Mouse (Mus musculus): ENCODE results near the gene Coa3.
"Not testable (repeated sequence)": the region's sequence is repeated elsewhere in the genome, so short reads cannot be mapped to it uniquely, and the experiment has no call there.

Coa3 gene

DNA sequence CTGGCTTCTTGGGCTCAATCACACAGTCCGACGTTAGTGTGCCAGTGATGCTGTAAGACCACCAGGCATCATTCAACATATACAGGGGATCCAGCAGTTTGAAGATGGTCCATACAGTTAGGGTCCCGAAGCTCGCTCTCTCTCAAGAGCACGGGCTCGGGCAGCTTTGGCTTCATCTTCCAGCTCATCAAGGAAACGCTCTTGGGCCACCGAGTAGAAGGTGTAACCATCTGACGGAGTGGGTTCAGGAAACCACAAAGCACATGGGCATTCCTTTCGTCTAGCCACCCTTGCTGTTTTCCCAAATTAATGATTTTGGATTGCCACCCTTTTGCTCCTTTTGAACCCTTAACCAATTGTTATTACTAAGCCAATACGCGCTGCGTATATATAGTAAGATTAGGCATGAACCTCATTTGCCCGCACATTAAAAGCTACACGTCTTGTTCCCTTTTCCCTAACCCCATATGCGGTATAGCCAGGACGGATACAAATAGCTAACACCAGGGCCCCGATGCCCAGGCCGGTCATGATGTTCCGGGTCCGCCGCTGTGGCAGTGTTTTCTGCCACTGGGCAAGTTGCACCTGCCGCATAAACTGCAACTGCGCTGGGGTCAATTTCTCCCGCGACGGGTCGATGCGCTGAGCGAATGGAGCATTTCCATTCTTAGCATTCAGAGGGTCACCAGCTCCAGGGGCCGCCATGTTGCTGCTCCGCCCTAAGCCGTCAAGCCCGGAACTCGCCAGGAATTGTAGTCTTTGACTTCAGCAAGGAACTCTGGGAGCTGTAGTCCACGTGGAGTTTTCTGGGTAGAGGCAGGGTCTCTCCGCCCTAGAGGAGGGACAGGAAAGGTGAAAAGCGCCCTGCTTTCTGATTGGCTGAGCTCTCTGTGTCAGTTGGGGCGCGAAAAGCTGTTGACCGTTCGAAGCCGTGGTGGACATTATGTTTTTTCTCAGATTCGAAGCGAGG lies at the start of gene Coa3, which contains the start of gene Cntd1:
TSS of gene Coa3 (minus strand) at position 892 of the 970 bp plus-strand sequence.
TSS of gene Cntd1 (plus strand) at position 790 of the 970 bp plus-strand sequence.
- DNase-seq (ENCODE audit: low spot score): peak; percentile 70

GRCm38 (mm10) chr11:101327311-101327710 lies 48.4 kb upstream of the Coa3 start:
- DNase-seq (ENCODE audit: low spot score): no peak

DNA sequence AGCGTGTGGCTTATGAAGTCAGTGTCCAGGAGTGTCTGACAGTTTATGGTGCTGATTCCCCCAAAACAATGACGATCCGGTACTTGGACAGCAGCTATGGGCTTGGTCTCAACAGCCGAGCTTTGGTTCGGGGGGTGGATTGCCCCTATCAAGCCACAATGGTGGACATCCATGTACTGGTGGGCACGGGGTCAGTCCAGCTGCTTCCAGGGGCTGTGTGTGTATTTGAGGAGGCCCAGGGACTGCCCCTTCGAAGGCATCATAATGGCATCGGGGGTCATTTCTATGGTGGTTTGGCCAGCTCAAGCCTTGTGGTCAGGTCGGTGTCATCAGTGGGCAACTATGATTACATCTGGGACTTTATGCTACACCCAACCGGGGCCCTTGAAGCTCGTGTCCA lies 47.2 kb upstream of the Coa3 start:
- DNase-seq (ENCODE audit: low spot score): no peak

DNA sequence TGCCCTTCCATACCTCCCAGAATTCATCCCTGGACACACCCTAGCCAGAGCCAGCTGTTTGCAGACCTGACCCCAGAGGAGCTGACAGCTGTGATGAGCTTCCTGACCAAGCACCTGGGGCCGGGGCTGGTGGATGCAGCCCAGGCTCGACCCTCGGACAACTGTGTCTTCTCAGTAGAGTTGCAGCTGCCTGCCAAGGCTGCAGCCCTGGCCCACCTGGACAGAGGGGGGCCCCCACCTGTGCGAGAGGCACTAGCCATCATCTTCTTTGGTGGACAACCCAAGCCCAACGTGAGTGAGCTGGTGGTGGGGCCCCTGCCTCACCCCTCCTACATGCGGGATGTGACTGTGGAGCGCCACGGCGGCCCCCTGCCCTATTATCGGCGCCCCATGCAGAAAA lies 46.3 kb upstream of the Coa3 start:
- DNase-seq (ENCODE audit: low spot score): not testable (repeated sequence)

DNA sequence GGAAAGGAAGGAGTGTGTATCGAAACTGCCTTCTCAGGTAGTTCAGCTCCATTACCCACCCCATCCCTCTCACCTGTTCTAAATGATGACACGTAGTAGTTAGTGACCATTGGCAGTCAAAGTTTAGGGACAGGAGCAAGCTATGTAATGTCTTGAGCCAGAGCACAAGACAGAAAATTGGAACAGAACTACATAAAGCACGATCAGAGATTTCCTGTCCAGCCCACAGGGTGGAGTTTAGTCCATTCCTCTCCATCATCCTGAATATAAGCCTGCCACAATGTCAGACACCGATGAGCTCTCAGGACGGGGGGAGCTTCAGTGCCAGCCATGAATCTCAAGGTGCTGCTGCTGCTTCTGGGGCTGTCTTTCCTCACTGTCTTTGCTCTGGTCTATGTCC lies 45.8 kb upstream of the Coa3 start, which contains the start of gene Aoc2:
TSS of gene Aoc2 (plus strand) at position 301 of the 400 bp plus-strand sequence.
- no peak for DNase-seq (ENCODE audit: low spot score)

GRCm38 (mm10) chr11:101323609-101324008 lies 44.7 kb upstream of the Coa3 start:
- peak; percentile 55 for DNase-seq (ENCODE audit: low spot score)

- peak; percentile 19 for DNase-seq (ENCODE audit: low spot score)
These were observed 37.6 kb upstream of the Coa3 start for GRCm38 (mm10) chr11:101316501-101316917.

- peak; percentile 89 for DNase-seq (ENCODE audit: low spot score)
These were observed 37.0 kb upstream of the Coa3 start, which contains the start of gene Psme3 for GRCm38 (mm10) chr11:101315665-101316500. Gene Psme3 (plus strand): TSS chr11:101316213.

DNA sequence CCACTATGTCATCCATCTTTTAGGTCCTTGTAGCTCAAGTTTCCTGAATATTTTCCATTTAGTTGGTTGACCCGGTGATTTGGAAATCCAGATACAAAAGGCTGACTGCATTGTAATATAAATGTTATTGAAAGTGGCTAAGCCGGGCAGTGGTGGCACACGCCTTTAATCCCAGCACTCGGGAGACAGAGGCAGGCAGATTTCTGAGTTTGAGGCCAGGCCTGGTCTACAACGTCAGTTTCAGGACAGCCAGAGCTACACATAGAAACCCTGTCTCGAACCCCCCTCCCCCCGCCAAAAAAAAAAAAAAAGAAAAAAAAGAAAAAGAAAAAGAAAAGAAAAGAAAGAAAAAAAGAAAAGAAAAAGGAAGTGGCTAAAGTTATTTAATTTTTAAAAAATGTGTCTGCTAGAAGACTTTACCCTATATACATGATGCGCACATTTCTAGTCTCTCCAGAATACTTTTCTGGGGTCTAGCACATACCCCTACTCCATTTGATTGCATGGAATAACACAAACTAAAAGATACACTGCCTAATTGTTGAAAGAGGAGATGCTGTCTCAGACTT lies 36.3 kb upstream of the Coa3 start:
- DNase-seq (ENCODE audit: low spot score): no peak

GRCm38 (mm10) chr11:101314567-101314966 lies 35.7 kb upstream of the Coa3 start:
- no peak for DNase-seq (ENCODE audit: low spot score)

- no peak for DNase-seq (ENCODE audit: low spot score)
These were observed 33.2 kb upstream of the Coa3 start for GRCm38 (mm10) chr11:101312150-101312549.

DNA sequence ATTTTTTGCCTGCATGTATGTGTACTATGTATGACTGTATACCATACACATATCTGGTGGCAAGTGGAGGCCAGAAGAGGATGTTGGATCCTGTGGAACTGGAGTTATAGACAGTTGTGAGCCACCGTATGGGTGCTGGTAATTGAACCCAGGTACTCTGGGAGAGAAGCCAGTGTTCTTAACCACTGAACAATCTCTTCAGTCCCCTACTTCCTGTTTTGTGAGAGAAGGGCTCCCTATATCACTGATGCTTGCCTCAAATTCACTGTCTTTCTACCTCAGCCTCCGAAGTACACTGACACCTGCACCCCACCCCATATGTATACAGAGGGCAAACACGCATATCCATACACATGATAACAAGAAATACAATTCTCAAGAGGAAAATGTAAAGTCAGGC lies 32.2 kb upstream of the Coa3 start:
- DNase-seq (ENCODE audit: low spot score): no peak

- DNase-seq (ENCODE audit: low spot score): no peak
These were observed 28.8 kb upstream of the Coa3 start for GRCm38 (mm10) chr11:101307744-101308143.

DNA sequence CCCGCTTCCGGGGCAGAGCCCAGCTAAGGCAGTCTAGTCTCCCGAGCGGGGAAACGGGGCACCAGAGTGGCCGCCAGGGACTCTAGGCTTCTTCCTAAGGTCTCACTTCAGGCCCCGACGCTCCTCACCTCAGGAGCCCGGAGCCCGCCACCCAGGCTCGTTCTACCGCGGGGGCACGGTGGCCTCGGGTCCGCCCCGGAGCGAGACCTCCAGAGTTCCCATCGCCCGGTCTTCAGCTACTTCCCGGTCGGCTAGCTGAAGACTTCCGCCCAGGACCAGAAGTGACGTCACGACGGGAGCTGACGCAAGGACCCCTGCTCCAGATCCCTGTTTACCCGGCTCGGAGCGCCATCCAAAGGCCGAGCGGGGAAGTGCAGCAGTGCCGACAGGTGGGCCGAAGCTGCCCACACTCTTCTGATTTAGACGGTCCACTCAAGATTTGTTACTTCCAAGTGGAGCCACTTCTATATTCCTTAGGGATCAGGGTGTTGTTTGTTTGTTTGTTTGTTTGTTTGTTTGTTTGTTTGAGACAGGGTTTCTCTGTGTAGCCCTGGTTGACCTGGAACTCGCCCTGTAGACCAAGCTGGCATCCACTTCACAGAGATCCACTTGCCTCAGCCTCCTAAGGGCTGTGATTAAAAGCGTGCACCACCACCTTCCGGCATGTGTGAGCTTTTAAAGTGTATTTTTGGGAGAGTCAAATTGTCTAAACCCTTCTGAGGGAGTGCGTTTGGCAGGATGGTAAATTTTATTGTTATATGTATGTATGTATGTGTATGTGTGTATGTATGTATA lies 23.3 kb upstream of the Coa3 start, which contains the start of gene Becn1:
TSS of gene Becn1 (minus strand) at position 283 of the 795 bp plus-strand sequence.
- peak; percentile 99 for DNase-seq (ENCODE audit: low spot score)

- DNase-seq (ENCODE audit: low spot score): no peak
These were observed 22.5 kb upstream of the Coa3 start for GRCm38 (mm10) chr11:101301299-101302003.

DNA sequence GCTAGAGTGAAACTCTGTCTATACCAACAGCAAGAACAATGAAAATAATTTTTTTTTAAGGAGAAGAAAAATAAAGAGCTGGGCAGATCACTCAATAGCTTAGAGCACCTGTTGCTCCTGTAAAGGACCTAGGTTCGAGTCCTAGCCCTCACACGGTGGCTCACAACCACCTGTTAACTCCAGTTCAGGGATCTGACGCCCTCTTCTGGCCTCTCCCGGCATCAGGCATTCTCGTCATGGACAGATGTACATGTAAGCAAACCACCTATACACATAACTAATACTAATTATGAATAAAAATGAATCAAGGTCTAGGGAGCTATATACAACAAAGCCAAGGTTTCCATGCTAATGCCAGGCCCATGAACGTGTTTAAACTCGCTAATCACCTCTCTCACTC lies 22.0 kb upstream of the Coa3 start:
- no peak for DNase-seq (ENCODE audit: low spot score)

DNA sequence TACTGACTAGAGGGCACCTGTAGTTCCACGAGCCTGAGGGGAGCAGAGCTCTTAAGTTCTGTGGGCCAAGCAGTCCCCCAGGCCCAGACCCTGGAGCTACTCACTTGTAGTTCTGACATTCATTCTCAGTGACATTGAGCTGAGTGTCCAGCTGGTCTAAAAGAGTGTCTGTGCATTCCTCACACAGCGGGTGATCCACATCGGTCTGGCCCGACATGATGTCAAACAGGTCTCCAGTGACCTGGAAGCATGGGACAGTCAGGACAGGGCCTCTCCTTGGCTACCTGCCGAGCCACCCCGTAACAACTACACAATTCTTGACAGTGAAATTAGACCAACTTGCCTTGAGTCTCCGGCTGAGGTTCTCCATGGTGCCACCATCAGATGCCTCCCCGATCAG lies 16.3 kb upstream of the Coa3 start:
- no peak for DNase-seq (ENCODE audit: low spot score)

DNA sequence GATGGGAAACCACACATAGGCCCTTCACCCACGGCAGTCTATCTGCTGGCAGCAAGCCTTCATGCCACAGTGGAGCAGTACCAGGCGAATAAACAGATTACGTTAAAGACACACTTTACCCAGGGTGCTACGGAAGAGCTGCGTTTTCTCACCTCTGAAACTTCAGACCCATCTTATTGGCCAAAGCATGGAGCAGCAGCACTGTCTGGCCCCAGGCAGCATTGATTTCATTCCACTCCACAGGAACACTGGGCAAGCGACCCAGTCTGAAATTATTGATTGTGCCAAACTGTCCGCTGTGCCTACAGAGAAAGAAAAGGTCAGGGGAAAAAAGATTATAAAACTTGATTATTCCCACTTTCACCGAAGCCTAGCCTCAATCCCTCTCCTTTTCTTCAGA lies 12.3 kb upstream of the Coa3 start:
- DNase-seq (ENCODE audit: low spot score): no peak

- DNase-seq (ENCODE audit: low spot score): no peak
These were observed 8.4 kb upstream of the Coa3 start for GRCm38 (mm10) chr11:101287306-101287705.

GRCm38 (mm10) chr11:101283805-101284204 lies 4.9 kb upstream of the Coa3 start:
- DNase-seq (ENCODE audit: low spot score): no peak

GRCm38 (mm10) chr11:101282896-101283295 lies 4.0 kb upstream of the Coa3 start:
- DNase-seq (ENCODE audit: low spot score): no peak

All from urinary bladder, postnatal 25 days (tissue).